In genomic region chr5:126559011-126559410, GRCm38 (mm10) we compare ENCODE assay signal across 23 mouse cellular contexts.
"Had no signal": no experiment of that assay in that cellular context is flagged by ENCODE, and none has a peak within 500 bp of the region (broad histone marks: within the 10 kb centered on the region; RNA-seq: fewer than 3 reads in every experiment).

No protein-coding gene starts in this region.

- H3K4me3 ChIP-seq: heart, adult 2 months; heart, embryonic 13.5 days; heart, embryonic 15.5 days; hindbrain, embryonic 13.5 days; hindbrain, embryonic 15.5 days; intestine, embryonic 15.5 days; layer of hippocampus, adult 2 months; limb, embryonic 13.5 days; limb, embryonic 15.5 days; liver, embryonic 12.5 days had no signal

- DNase-seq: gastrocnemius, postnatal 14 days; gastrocnemius, postnatal 36 days; heart, adult 2 months; heart, postnatal 14 days; heart, postnatal 36 days; kidney, adult 18-20 months; kidney, adult 8-10 months; kidney, postnatal 10 days; kidney, postnatal 25 days; left cerebral cortex, postnatal 4 days had no signal

- H3K27me3 ChIP-seq: heart, embryonic 13.5 days; heart, embryonic 15.5 days; hindbrain, embryonic 13.5 days; hindbrain, embryonic 15.5 days; intestine, embryonic 15.5 days; limb, embryonic 13.5 days; limb, embryonic 15.5 days; liver, embryonic 12.5 days had no signal

- H3K4me1 ChIP-seq: heart, embryonic 13.5 days; heart, embryonic 15.5 days; hindbrain, embryonic 13.5 days; hindbrain, embryonic 15.5 days; intestine, embryonic 15.5 days; limb, embryonic 13.5 days; limb, embryonic 15.5 days; liver, embryonic 12.5 days had no signal

- H3K9ac ChIP-seq: heart, embryonic 13.5 days; heart, embryonic 15.5 days; hindbrain, embryonic 13.5 days; hindbrain, embryonic 15.5 days; intestine, embryonic 15.5 days; limb, embryonic 13.5 days; limb, embryonic 15.5 days; liver, embryonic 12.5 days; liver, embryonic 14.5 days had no signal

- H3K36me3 ChIP-seq: heart, embryonic 13.5 days; heart, embryonic 15.5 days; hindbrain, embryonic 13.5 days; hindbrain, embryonic 15.5 days; intestine, embryonic 15.5 days; limb, embryonic 13.5 days; limb, embryonic 15.5 days; liver, embryonic 12.5 days had no signal

- ATAC-seq: inflammation-experienced regulatory T-cells, adult 6 months; intestine, embryonic 15.5 days; intestine, postnatal 0 days; liver, embryonic 12.5 days had no signal

- H3K27ac ChIP-seq: heart, adult 2 months; heart, embryonic 13.5 days; heart, embryonic 15.5 days; hindbrain, embryonic 13.5 days; hindbrain, embryonic 15.5 days; intestine, embryonic 15.5 days; layer of hippocampus, adult 2 months; limb, embryonic 13.5 days; limb, embryonic 15.5 days; liver, embryonic 12.5 days; liver, embryonic 14.5 days had no signal

- H3K4me2 ChIP-seq: heart, embryonic 11.5 days; heart, embryonic 13.5 days; heart, embryonic 15.5 days; hindbrain, embryonic 13.5 days; hindbrain, embryonic 15.5 days; intestine, embryonic 15.5 days; limb, embryonic 13.5 days; limb, embryonic 15.5 days; liver, embryonic 12.5 days had no signal

- H3K9me3 ChIP-seq: heart, embryonic 13.5 days; heart, embryonic 15.5 days; hindbrain, embryonic 13.5 days; hindbrain, embryonic 15.5 days; intestine, embryonic 15.5 days; limb, embryonic 13.5 days; limb, embryonic 15.5 days had no signal
